Mouse (Mus musculus) spleen, adult 2 months (tissue): Measurements from ENCODE around the gene Gm6268.

Experiments
- CTCF ChIP-seq: fragments of 200-500 bp; IDR thresholded peaks from 2 replicates; pipeline ENCODE4 v1.5.1; 2011; ENCODE audit warnings: mild to moderate bottlenecking, inconsistent platforms; ENCODE audit not compliant: insufficient read depth, insufficient read length, insufficient replicate concordance; ENCODE audit errors: extremely low read depth
- POLR2A ChIP-seq: fragments of 200-500 bp; IDR thresholded peaks from 2 replicates; pipeline ENCODE4 v1.6.1; 2011; ENCODE audit warnings: low read depth, low read length, inconsistent platforms

DNA sequence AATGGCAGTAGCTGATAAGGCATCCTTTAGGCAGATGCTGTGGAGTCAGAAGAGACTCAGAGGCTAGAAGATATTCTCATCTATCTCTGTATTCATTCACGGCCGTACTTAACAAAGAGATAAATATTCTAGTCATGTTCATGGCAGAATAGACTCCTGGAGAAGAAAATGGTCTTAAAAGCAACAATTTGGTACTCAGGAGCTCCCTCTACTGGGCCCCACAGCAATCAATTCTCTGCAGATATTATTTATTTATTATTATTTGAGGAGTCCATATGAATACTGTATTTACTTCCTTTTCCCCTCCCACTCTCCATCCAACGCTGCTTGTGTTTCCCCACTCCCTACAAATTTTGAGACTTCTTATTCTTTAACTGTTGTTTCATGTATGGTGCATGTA, 48.6 kb upstream of the Gm6268 start:
- no peak for TF ChIP-seq CTCF
- no peak for TF ChIP-seq POLR2A
